Mouse (Mus musculus) liver, postnatal 0 days (tissue): ENCODE results near the gene Noxred1. TPM values are rescaled to one million over a fixed set of nuclear protein-coding genes. Genes with fewer than 3 reads are reported as not detected.
A peak's percentile ranks its signal among the peaks of the same experiment; 100 is the strongest.

Source experiments
- ATAC-seq: fragments of 200-750 bp; cut with Nextera tagmentation; 2 replicates; pipeline ENCODE4 v1.8.0; 2017; ENCODE audit warnings: mild to moderate bottlenecking, moderate library complexity
- DNase-seq: peaks from one replicate; pipeline ENCODE4 v3.0.0-alpha.2; 2016
- H3K27ac ChIP-seq: fragments of 300-500 bp; sonication (generic); 2 replicates; pipeline ENCODE4 v1.5.1; 2014; ENCODE audit warnings: antibody characterized with exemption, moderate library complexity, mild to moderate bottlenecking, low read depth
- H3K27me3 ChIP-seq: fragments of 300-500 bp; sonication (generic); 2 replicates; pipeline ENCODE4 v1.6.1; 2014; ENCODE audit warnings: low read length, control low read depth, mixed read lengths; ENCODE audit not compliant: insufficient read depth
- H3K36me3 ChIP-seq: fragments of 300-500 bp; sonication (generic); replicated peaks from 2 replicates; pipeline ENCODE4 v1.6.1; 2014; ENCODE audit warnings: mild to moderate bottlenecking, control low read depth, low read length, moderate library complexity, mixed read lengths; ENCODE audit not compliant: insufficient read depth
- H3K4me1 ChIP-seq: fragments of 300-500 bp; sonication (generic); 2 replicates; pipeline ENCODE4 v1.6.1; 2014; ENCODE audit warnings: antibody characterized with exemption, mild to moderate bottlenecking, control low read depth; ENCODE audit not compliant: insufficient read depth
- H3K4me2 ChIP-seq: fragments of 300-500 bp; sonication (generic); 2 replicates; pipeline ENCODE4 v1.6.1; 2014; ENCODE audit warnings: low read depth, mild to moderate bottlenecking, low read length, moderate library complexity, mixed read lengths
- H3K4me3 ChIP-seq: fragments of 300-500 bp; sonication (generic); 2 replicates; pipeline ENCODE4 v1.5.1; 2014; ENCODE audit warnings: low read depth, low read length
- H3K9ac ChIP-seq: fragments of 300-500 bp; sonication (generic); replicated peaks from 2 replicates; pipeline ENCODE4 v1.6.1; 2014; ENCODE audit warnings: mild to moderate bottlenecking, moderate library complexity
- H3K9me3 ChIP-seq: fragments of 300-500 bp; sonication (generic); 2 replicates; pipeline ENCODE4 v1.6.1; 2016; ENCODE audit warnings: mild to moderate bottlenecking, control low read depth, low read length, mixed read lengths
- CTCF ChIP-seq: sonication (generic); IDR thresholded peaks from 2 replicates; pipeline ENCODE4 v1.5.1; 2016; ENCODE audit warnings: antibody characterized with exemption, low read depth
- EP300 ChIP-seq: IDR thresholded peaks from 2 replicates; pipeline ENCODE4 v1.6.1; 2016; ENCODE audit warnings: antibody characterized with exemption, low read depth, mild to moderate bottlenecking
- WGBS: fragments of 180-500 bp; shearing (Covaris S2); extraction: QIAGEN DNeasy Blood & Tissue Kit; methylation state at CpG from one replicate; pipeline ENCODE4 v1.1.7; 2014; ENCODE audit not compliant: insufficient replicate concordance; 5-methylcytosine and 5-hydroxymethylcytosine counted together
- polyA plus RNA-seq: library from polyadenylated mRNA; unstranded; fragments of >200 nt; fragmentation: Nextera tagmentation; extraction: Ambion mirVana; gene quantifications from 2 replicates; pipeline ENCODE4 v1.2.1, GENCODE M21; 2015

The Noxred1 gene
- polyA plus RNA-seq, 1 experiment from 2014 or later, result 0.45 TPM

DNA sequence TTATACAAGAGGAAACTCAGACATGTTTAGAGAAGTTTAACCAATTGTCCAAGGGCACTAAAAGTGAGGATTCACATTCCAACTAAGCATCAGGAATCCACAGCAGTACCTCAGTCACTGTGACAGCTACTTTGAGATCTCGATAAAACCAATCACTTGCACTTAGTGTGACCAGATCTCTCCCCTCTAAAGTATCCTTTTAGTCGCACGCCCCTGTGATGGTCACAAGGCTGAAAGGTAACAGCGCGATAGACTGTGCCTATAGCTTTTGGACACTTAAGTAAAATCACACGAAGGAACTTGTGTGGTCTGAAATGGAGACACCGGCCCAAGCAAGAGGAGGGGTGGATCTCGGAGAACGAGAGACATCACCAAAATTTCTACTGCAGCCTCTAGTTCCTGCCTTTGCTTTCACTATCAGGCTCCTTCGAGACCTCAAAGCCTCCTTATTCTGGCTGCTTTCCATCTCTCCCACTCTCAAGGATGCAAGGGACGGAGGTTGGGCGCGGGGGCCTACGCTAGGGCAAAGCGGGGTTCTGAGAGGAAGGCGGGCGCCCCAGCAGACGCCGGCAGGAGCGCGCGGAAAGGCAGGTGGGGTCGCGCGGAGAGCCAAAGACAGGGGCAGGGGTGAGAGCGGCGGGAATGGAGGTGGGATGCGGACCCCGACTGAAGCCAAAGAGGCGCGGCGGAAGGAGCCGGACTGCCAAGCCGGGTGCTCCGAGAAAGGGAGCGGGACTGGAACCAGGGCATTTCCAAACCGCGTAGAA is 39.1 kb downstream of the Noxred1 start, which contains the start of gene Samd15:
Gene Samd15, plus strand, starts transcription at position 518 of the 767 bp plus-strand sequence.
- Histone ChIP-seq H3K36me3 (no peaks in the 10 kb centered on the region), H3K9ac (peak within 1 kb of the TSS; percentile 83), H3K27ac (0 out of 2 replicates have a peak within 1 kb of the TSS, but pooled peaks have one; percentile 34), H3K4me2 (peak within 1 kb of the TSS; percentile 97), H3K4me3 (peak within 1 kb of the TSS; percentile 87), H3K9me3 (no peaks in the 10 kb centered on the region), H3K27me3 (0 out of 2 replicates have a peak, but pooled peaks cover 4% of the 10 kb centered on the region), H3K4me1 (peaks cover 3% of the 10 kb centered on the region; the same call in 1 of the 2 replicates)
- WGBS, result 3% methylated on average over 37 of the region's 38 CpGs
- TF ChIP-seq CTCF (no peak), EP300 (no peak)
- ATAC-seq (peak; percentile 51), DNase-seq (no peak)

DNA sequence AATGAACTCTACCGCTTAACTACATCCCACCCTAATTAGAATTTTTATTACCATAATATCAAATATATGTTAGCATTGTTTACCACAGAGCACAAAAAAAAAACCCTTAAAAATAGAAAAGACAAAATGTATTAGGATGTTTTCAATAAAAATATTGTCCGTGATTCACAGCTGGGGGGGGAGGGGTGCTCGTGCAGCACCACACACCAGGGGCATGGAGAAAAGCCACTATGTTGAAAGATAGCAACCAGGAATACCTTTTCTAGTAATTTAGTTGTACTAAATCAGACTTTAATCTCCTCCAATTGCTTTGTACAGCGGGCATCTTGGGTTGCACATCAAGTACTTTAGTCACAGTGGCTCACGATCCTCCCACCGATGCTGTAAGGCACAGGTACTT is 39.7 kb downstream of the Noxred1 start:
- Histone ChIP-seq H3K4me3 (no peak overlapping the region), H3K27me3 (0 out of 2 replicates have a peak, but pooled peaks cover 4% of the 10 kb centered on the region), H3K9me3 (no peaks in the 10 kb centered on the region), H3K9ac (no peak overlapping the region), H3K36me3 (no peaks in the 10 kb centered on the region), H3K27ac (no peak overlapping the region), H3K4me1 (peaks cover 3% of the 10 kb centered on the region; the same call in 1 of the 2 replicates), H3K4me2 (peak overlapping the region; percentile 97)
- WGBS, result 72% methylated on average over 6 of the region's 6 CpGs
- no peak for DNase-seq
- TF ChIP-seq EP300 (no peak), CTCF (no peak)
- ATAC-seq, result no peak

DNA sequence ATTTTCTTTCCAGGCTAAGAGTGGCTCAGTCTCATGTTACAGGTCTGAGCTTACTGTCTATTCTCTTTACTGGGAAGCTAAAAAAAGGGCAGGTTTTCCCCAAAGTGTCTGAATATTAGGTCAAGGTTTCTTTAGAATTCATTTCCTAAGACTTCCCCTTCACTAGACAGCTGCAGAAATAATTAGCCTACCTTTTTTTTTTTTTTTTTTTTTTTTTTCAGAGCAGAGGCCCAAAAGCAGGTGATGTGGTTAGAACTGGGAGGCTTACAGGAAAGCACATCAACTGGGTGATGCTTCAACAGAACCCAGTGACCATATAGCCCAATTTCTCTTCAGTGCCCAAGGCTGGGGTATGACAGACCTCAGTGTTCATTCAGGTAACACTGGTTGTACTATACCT is 42.2 kb downstream of the Noxred1 start:
- no peaks in the 10 kb centered on the region for H3K36me3 ChIP-seq
- no peak overlapping the region for H3K4me3 ChIP-seq
- TF ChIP-seq EP300 (no peak), CTCF (no peak)
- ATAC-seq, result no peak
- no peaks in the 10 kb centered on the region for H3K9me3 ChIP-seq
- peaks cover 3% of the 10 kb centered on the region; the same call in 1 of the 2 replicates for H3K4me1 ChIP-seq
- H3K9ac ChIP-seq, result no peak overlapping the region
- H3K4me2 ChIP-seq, result no peak overlapping the region
- DNase-seq, result no peak
- 0 out of 2 replicates have a peak, but pooled peaks cover 4% of the 10 kb centered on the region for H3K27me3 ChIP-seq
- no peak overlapping the region for H3K27ac ChIP-seq

DNA sequence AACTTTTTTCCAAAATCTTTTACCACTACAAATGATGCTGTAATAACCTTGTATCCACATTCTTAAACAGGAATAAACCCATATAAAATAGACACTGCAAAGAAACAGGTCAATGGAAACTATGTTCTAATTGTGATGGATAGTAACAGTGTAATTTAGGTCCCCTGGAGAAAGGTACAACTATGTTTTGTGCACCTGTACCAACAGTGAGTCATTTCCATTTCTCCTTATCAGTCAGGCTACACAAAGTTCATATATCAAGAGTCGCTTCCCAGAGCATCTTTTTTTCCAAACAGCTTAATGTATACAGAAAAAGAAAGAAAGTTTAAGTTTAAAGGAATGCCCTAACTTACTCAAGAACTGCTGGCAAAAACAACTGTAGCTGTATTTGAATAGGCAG is 43.5 kb downstream of the Noxred1 start:
- Histone ChIP-seq H3K27me3 (0 out of 2 replicates have a peak, but pooled peaks cover 4% of the 10 kb centered on the region), H3K4me3 (no peak overlapping the region), H3K4me1 (no peaks in the 10 kb centered on the region), H3K9me3 (no peaks in the 10 kb centered on the region), H3K27ac (no peak overlapping the region), H3K4me2 (no peak overlapping the region), H3K36me3 (no peaks in the 10 kb centered on the region), H3K9ac (no peak overlapping the region)
- TF ChIP-seq EP300 (no peak), CTCF (no peak)
- 82% methylated on average over 1 of the region's 1 CpGs for WGBS
- ATAC-seq (no peak), DNase-seq (no peak)

DNA sequence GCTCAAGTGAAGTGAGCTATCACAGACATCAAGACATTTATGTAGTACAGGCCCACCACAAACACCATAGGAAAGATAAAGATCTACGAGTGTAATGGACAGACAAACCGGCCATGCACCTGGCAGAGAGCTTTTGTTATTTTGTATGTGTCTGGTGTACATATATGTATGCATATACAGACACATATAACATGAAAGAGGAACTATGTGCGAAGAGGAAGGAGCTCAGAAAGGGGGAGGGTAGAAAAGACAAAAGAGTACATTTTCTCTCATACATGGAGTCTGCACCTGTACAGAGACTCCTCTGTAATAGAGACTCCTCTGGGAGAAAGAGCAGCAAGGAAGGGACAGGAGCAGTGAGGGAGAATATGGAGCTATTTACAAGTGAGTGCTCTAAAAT is 45.5 kb downstream of the Noxred1 start:
- Histone ChIP-seq H3K4me3 (no peak overlapping the region), H3K4me2 (no peak overlapping the region), H3K27ac (no peak overlapping the region), H3K36me3 (no peaks in the 10 kb centered on the region), H3K27me3 (no peaks in the 10 kb centered on the region), H3K9me3 (no peaks in the 10 kb centered on the region), H3K4me1 (no peaks in the 10 kb centered on the region), H3K9ac (no peak overlapping the region)
- DNase-seq, result no peak
- TF ChIP-seq EP300, result no peak
- no peak for TF ChIP-seq CTCF
- 42% methylated on average over 3 of the region's 3 CpGs for WGBS
- no peak for ATAC-seq

DNA sequence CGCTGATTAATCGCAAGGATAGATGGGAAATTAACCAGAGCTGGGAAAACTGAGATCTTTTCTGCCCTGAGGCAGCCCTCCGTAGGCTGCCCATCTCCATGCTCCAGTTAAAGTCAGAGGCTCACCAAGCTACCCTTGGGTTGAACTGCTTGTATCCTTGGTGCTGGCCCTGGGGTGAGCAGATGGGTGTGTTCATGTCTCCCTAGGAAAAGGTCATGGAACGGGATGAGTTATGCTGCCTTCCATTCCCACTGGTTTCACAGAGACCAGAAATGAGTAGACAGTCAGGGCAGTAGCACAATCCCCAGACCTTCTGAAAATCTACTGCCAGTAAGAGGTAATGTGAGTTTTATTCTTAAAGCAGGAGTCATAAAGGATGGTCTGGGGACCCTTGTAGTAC is 60.9 kb downstream of the Noxred1 start:
- ATAC-seq (no peak), DNase-seq (no peak)
- Histone ChIP-seq H3K4me3 (no peak overlapping the region), H3K4me2 (no peak overlapping the region), H3K9me3 (no peaks in the 10 kb centered on the region), H3K27ac (no peak overlapping the region), H3K9ac (no peak overlapping the region), H3K36me3 (peaks cover 8% of the 10 kb centered on the region; the same call in 1 of the 2 replicates), H3K27me3 (no peaks in the 10 kb centered on the region), H3K4me1 (no peaks in the 10 kb centered on the region)
- TF ChIP-seq CTCF (no peak), EP300 (no peak)
- WGBS, result 85% methylated on average over 4 of the region's 4 CpGs
